Mouse (Mus musculus) stomach, postnatal 0 days (tissue): ENCODE results near the gene Rpl7l1.

Experiments used
- CTCF ChIP-seq: IDR thresholded peaks from 2 replicates; pipeline ENCODE4 v1.5.1; 2016; ENCODE audit warnings: antibody characterized with exemption, low read depth, mild to moderate bottlenecking, moderate library complexity
- EP300 ChIP-seq: optimal IDR thresholded peaks from 2 replicates; pipeline ENCODE3; 2016; ENCODE audit warnings: antibody characterized with exemption

- no peak for TF ChIP-seq EP300
- TF ChIP-seq CTCF, result no peak
Measured at GRCm38 (mm10) chr17:46724477-46725084, 57.9 kb downstream of the Rpl7l1 start.
